Mouse (Mus musculus): ENCODE results near the gene Sec23a.

DNA sequence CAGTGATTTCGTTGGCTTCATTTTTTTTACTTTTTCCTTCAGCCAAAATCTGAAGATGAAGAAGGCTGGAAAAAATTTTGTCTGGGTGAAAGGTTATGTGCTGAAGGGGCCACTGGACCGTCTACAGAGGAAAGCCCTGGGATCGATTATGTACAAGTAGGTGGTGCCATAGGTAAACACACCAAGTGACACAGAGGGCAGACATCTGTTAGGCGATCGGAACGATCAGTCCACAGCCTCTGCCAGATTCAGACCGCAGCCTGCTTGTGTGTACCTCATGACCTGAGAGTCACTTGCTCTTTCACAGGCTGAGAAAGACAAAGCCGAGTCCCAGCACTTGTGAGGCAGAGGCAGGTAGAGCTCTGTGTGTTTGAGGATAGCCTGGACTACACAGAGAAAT is 6.2 kb upstream of the Sec23a start:
- TF ChIP-seq POLR2A (IDR thresholded peaks at IDR 0.05; ENCODE audit: extremely low read depth, insufficient read depth, low read length) (no peak), CTCF (IDR thresholded peaks at IDR 0.05; ENCODE audit: low read depth, low read length) (no peak)
